Mouse (Mus musculus): ENCODE data around the gene Krt82.

The Krt82 gene

GRCm38 (mm10) chr15:101550567-101550966 is at the start of gene Krt82:
Krt82 (minus strand) TSS chr15:101550667.
- DNase-seq (ENCODE audit: low spot score in 2 of 2), result no peak

- no peak for DNase-seq (ENCODE audit: low spot score in 2 of 2)
Measured at GRCm38 (mm10) chr15:101599123-101599522, 48.7 kb upstream of the Krt82 start.

DNA sequence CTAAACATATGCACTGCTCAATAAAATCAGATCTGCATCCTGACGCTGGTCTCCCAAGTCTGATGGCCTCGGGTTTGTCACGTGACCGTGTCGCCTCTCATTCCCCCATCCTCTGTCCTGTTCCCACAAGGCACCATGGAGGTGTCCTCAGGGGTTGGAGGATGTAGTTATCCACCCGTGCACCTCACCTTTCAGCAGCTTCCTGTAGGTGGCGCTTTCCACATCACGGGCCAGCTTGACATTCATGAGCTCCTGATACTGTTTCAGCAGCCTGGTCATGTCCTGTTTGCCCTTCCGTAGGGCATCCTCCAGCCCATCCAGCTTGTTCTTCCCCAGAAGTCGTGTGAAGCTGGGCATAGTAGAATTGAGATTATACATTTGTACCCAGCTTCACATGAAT is 37.7 kb upstream of the Krt82 start:
- no peak for DNase-seq (ENCODE audit: low spot score in 2 of 2)

DNA sequence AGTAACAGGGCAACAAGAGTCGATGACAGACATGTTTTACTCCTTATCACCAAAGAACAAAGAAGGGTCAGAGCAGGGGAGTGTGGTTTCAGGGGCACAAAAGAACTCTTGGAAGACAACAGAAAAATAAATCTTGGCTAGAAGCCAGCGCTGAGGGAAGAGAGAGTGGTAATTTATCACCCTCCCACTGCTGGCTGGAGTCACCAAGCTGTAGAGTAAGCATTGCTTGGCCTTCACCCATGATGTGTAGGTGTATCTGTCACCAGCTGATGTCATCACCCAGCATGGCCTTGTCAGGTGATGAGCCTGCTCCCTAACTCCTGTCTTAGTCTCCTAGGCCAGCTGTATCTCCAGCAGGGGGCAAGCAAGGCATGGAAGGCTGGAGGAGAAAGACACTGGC is 34.0 kb upstream of the Krt82 start:
- DNase-seq (ENCODE audit: low spot score in 2 of 2), result no peak

DNA sequence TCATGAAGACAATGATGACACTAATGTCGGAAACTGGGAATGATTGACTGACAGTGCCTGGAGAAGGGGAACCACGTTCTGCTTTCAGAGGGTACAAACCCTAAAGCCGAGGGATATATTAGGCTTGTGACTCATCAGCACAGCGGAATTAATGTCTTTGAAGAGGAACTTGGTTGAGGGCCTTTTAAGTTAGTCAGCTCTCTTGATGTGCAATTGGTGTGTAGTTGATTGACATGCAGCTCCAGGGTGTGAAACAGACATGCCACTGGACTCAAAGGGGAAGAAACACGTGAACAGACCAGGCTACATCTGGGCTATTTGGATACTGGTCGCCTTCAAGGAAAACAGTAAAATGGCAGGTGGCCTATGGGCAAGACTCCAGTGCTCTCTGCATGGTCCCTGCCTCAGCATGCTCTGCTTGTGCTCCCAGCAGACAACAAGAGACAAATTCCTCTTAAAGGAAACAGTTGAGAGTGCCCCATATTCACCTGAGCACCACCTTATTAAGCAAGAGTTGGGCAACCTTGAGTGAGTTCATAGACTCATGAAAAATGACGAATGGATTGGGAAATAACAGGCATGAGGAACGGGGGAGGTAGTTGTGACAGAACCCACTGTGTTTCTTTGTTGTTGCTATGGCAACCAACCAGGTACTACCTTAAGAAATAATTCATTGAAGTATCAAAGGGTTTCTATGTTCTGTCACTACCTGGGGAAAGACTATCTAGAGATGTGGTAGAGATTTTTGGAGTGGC is 32.9 kb upstream of the Krt82 start:
- DNase-seq (ENCODE audit: low spot score in 2 of 2), result no peak

DNA sequence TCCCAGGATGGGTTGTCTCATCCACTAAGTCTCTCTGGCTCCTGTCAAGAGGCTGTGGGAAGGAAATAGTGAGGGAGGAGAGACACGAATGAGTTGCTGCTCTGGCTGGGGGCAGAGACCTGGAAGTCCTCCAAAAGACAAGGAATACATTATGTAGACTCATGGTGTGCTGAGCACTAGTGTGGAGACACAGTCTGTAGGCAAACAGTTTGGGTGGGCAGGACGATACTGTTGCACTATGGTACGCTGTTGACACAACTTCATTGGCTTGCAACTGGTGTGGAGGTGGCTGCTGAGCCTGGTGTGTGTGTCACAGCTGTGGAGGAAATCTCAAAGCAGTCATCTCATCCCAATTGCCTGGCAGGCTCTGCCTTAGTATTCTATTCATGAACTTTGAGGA is 31.2 kb upstream of the Krt82 start:
- DNase-seq (ENCODE audit: low spot score in 2 of 2), result no peak

DNA sequence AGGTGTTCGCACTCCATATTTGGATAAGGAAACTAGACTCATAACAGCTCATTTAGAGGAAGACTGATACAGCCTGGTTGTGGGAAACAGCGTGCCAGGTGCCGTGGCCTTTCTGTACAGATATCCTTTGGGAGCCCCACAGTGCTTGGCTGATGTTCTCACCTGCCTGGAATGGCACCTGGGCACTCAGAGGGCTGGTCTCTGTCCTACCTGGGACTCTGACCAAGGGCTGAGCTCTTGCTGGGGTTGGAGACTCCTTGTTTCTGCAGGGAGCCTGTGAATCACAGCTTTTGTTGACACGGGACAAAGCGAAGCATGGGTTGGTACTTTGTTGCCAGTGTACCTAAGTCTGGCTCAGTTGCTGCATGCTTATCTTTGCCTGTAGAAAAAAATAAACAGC is 25.0 kb upstream of the Krt82 start:
- DNase-seq (ENCODE audit: low spot score in 2 of 2), result no peak

GRCm38 (mm10) chr15:101573796-101574345 is 23.4 kb upstream of the Krt82 start, which contains the start of gene Krt75:
Krt75 (minus strand) TSS chr15:101573904.
- DNase-seq (ENCODE audit: low spot score in 2 of 2), result no peak

- DNase-seq (ENCODE audit: low spot score in 2 of 2), result no peak
Measured at GRCm38 (mm10) chr15:101567780-101568179, 17.3 kb upstream of the Krt82 start.

DNA sequence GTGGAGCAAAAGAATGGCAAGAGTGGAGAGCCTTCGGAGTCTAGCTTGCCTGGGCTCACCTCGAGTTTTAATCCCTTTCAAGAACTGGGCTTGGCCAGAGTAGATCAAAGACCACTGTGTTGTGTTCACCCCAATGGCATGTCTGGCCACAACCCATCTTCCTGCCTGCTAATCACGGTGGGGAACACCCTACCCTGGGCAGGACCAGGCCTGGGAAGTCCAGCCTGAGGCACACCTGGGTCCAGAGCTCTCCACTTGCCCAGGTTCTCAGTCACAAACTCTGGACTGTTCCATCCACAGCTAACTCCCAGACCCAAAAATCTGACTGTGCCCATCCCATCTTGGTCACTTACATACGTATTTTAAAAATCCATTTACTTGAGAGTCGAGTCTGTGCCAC is 12.4 kb upstream of the Krt82 start, which contains the start of gene Krt90:
TSS of gene Krt90 (minus strand) at position 101 of the 400 bp plus-strand sequence.
- no peak for DNase-seq (ENCODE audit: low spot score in 2 of 2)

- DNase-seq (ENCODE audit: low spot score in 2 of 2), result no peak
Measured at GRCm38 (mm10) chr15:101558034-101558646, 7.7 kb upstream of the Krt82 start.

DNA sequence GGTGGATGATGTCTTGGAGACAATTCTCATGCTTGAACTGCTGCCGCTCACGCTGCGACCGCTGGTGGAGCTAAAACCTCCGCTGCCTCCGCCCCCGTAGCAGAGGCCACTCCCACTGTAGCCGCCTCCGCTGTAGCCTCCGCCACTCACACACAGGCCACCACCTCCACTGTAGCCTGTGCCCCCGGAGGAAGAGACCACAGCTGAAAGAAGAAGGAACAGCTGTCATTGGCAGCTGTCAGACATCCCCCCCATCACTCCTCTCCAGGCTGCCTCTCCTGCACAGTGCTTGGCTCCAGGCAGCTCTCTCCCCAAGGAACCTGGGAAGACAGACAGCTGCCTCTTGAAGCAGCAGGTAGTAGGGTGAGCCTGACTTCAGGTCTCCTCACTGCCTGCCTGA is 2.7 kb upstream of the Krt82 start:
- DNase-seq (ENCODE audit: low spot score in 2 of 2), result no peak

DNA sequence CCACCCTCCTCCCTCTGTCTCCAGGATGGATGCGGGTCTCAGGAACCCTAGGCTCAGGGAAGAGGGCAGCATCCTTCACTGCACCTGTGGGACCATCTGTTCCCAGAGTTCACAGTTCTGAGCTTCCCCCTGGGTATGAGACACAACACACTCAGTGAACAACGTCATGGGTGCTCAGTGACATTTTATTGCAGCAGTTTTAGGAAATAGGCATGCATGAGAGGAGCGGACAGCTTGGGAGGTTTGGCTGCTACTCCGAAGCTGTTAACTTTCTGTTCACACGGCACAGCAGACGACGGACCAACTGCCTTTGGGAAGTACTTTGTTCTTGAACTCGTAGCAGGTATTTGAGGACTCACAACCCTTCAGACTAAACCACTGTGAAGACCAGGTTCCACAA is 1.7 kb upstream of the Krt82 start:
- no peak for DNase-seq (ENCODE audit: low spot score in 2 of 2)

DNA sequence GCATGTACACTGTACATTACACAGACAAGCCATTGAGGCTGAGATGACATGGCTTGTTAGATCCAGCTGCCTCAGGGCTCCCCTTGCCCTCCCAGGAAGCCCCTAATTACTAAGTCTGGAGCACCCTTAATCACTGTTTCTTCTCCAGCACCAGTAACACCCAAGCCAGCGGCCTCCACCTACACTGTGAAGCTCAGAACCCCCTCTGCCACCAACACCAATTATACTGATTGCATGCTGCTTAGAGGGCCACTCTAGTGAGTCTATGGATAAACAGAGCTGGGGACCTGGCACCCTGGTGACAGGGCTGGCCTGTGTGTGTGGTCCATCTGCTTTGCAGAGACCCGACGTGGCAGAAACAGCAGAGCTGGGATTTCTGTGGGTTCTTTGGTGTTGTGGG is 6.0 kb downstream of the Krt82 start:
- DNase-seq (ENCODE audit: low spot score in 2 of 2), result no peak

DNA sequence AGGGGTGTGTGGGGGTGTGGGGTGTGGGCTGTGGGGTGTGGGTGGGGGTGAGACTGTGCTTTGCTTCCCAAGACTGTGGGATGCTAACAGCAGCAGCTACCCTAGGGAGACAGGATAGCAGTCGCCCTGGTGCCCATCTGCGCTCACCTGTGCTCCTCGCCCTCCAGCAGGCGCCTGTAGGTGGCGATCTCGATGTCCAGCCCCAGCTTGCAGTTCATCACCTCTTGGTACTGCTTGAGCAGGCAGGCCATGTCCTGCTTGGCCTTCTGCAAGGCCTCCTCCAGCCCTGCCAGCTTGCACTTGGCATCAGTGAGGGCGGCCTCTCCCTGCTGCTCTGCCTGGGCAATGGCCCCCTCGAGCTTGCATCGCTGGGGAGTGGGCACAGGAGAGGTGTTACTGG is 7.9 kb downstream of the Krt82 start:
- DNase-seq (ENCODE audit: low spot score in 2 of 2), result no peak

- DNase-seq (ENCODE audit: low spot score in 2 of 2), result no peak
Measured at GRCm38 (mm10) chr15:101538580-101538900, 11.9 kb downstream of the Krt82 start.

DNA sequence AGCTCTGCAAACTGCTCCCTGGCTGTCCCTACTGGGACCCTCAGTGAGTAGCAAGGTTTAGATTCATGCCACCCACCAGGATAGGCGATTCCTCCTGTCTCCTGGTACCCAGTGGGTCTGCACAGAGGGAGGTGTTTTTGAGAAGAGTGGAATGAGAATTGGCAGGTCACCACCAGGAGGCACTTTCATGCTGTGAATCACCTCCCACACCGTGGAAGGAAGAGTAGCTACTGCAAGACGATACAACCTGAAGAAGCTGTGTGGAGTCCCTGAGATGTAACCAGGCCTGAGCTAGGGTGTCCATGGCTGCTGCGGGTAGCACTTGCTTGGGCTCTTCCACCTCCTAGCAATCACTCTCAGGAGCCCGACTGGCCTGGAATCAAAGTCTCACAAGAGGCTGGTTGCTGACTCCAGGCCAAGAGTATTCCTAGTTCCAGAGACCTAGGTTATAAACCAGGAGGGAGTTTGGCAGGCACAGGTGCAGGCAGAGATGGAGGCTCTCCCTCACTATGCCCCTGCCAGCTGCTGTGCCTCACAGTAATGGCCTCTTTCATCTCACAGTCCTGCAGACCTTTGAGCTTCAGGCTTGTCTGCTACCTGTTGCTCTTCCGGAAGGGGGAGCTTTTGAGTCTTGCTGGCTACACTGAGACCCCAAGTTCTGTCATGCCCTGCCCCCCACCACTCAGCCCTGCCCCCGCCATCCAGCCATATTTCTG is 12.4 kb downstream of the Krt82 start:
- DNase-seq (ENCODE audit: low spot score in 2 of 2), result no peak

DNA sequence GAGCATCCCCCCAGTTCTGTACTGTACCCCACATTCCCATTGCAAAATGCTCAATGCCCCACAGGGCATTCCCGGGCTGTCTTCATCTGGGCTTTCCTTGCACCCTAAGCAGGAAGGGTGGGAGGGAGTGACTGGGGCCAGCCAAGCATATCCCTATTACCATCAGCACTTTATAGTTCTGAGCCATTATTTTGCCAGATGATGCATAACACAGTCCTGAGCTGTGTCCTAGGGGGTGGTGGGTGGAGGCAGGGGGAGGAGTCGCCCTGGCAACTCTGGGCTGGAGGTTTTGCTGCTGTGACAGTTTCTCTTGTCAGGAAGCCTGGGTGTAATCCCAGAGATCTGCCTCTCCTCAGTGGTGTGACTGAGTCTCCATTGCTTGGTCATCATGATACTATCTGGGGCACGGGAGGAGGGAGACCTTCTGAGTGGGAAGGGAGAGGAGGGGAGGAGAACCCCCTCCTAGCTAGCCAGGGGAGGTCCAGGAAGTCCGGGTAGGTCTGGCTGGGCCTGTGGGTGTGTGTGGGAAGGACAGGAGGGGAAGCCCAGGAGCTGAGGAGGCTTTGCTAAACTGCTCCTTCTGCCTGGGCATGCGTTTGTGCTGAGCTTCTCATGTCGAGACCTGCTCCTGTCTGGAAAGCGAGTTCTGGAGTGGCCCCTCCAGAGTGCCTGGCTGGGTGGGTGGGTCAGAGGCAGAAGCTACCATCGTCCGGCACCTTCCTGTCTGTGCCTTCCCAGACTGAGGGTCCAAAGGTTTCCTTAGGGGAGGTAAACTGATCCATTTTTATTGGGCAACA is 14.2 kb downstream of the Krt82 start:
- DNase-seq (ENCODE audit: low spot score in 2 of 2), result peak in 1 of 2 experiments; percentile 12

GRCm38 (mm10) chr15:101532720-101533119 is 17.7 kb downstream of the Krt82 start, which contains the start of gene Krt84:
Krt84 (minus strand) TSS chr15:101532820.
- DNase-seq (ENCODE audit: low spot score in 2 of 2), result no peak

DNA sequence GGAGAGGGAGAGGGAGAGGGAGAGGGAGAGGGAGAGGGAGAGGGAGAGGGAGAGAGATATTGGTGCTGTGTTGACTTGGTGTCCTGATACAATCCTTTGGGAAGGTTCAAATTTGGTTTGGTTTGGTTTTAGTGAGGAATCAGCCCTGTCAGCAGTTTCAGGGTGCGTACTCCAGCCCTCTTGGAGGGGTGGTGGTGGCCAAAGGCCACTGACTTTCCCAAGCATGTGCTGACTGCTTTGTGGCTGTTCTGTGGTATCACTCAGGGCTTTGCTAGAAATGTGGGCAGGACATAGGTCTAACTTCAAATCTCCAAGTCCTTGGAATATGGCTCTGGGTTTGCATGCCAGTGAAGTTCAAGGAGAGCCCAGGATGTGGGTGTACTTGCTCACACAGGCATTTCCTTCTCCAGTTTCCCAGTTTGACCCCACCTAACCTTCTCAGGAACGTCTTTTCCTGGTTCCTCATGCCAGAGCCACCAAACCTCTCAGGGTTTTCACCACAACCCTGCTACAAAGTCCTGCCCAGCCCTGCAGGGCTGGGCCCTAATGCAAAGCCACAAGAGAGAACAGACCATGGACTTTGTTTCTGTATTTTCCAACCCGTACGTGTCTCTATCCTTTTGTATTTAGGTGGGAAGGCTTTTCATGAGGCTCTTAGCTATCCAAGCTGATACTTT is 27.8 kb downstream of the Krt82 start:
- no peak for DNase-seq (ENCODE audit: low spot score in 2 of 2)

- peak; percentile 68 to 74 for DNase-seq (ENCODE audit: low spot score in 2 of 2)
Measured at GRCm38 (mm10) chr15:101519792-101520191, 30.7 kb downstream of the Krt82 start.

Data from frontal cortex, postnatal 25 days (tissue).